Mouse (Mus musculus) limb, embryonic 10.5 days (tissue): ENCODE measurements at regions not wholly inside any gene's neighbourhood (a gene's known extent, or its start where the extent isn't known, plus 50 kb on each side); places are given as distances from the start of the nearest gene placed in this dataset.

ENCODE experiments used
- DNase-seq: peaks from one replicate; pipeline ENCODE4 v3.0.0-alpha.2; 2017; ENCODE audit warnings: low spot score
- H3K27ac ChIP-seq: fragments of 300-500 bp; sonication (generic); 2 replicates; pipeline ENCODE4 v1.5.1; 2016; ENCODE audit warnings: mild to moderate bottlenecking
- H3K27me3 ChIP-seq: fragments of 300-500 bp; sonication (generic); 2 replicates; pipeline ENCODE4 v1.6.1; 2016; ENCODE audit warnings: low read depth, mild to moderate bottlenecking; ENCODE audit not compliant: poor library complexity, severe bottlenecking
- H3K36me3 ChIP-seq: fragments of 300-500 bp; sonication (generic); 2 replicates; pipeline ENCODE4 v1.6.1; 2016; ENCODE audit warnings: mild to moderate bottlenecking, moderate library complexity
- H3K4me1 ChIP-seq: fragments of 300-500 bp; sonication (generic); 2 replicates; pipeline ENCODE4 v1.6.1; 2016
- H3K4me3 ChIP-seq: fragments of 300-500 bp; sonication (generic); 2 replicates; pipeline ENCODE4 v1.5.1; 2016; ENCODE audit warnings: mild to moderate bottlenecking, moderate library complexity
- H3K9me3 ChIP-seq: fragments of 300-500 bp; sonication (generic); replicated peaks from 2 replicates; pipeline ENCODE4 v1.6.1; 2016; ENCODE audit warnings: mild to moderate bottlenecking
- WGBS: fragments of 180-500 bp; shearing (Covaris S2); methylation state at CpG from one replicate; pipeline ENCODE4 v1.1.7; 2016; 5-methylcytosine and 5-hydroxymethylcytosine counted together

GRCm38 (mm10) chr16:70835006-70835405, 521.3 kb downstream of the Gbe1 start:
- no peaks in the 10 kb centered on the region for H3K36me3 ChIP-seq

GRCm38 (mm10) chr16:70838139-70838538, 524.4 kb downstream of the Gbe1 start:
- no peak overlapping the region for H3K4me3 ChIP-seq
- H3K27ac ChIP-seq: no peak overlapping the region
- no peaks in the 10 kb centered on the region for H3K36me3 ChIP-seq
- WGBS: 95% methylated on average over 1 of the region's 1 CpGs
- no peaks in the 10 kb centered on the region for H3K9me3 ChIP-seq
- no peak for DNase-seq
- H3K27me3 ChIP-seq: no peaks in the 10 kb centered on the region
- H3K4me1 ChIP-seq: no peaks in the 10 kb centered on the region

More at GRCm38 (mm10) chr16:70835006-70835405, 521.3 kb downstream of the Gbe1 start:
- WGBS: 89% methylated on average over 8 of the region's 8 CpGs
- H3K4me1 ChIP-seq: no peaks in the 10 kb centered on the region
- DNase-seq: no peak
- no peak overlapping the region for H3K4me3 ChIP-seq
- H3K9me3 ChIP-seq: no peaks in the 10 kb centered on the region
- H3K27ac ChIP-seq: no peak overlapping the region
- H3K27me3 ChIP-seq: no peaks in the 10 kb centered on the region

DNA sequence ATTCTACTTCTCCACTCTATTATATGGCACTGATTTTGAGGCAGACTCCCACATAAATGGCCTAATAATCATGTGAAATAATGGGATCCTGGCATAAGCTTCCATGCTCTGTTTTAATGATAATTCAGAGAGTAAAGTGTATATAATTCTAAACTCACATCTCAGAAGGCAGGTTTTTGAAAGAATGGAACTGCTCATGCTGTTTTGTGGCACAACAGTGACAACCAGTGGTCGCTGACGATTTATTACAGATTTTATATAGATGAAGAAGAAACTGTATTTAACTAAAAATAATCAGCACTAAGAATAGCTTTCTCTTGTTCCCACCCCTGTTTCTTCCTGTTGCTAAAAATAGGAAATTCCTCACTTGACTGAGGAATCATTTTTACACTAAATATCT, 554.5 kb downstream of the Gbe1 start:
- Histone ChIP-seq H3K4me3 (no peak overlapping the region), H3K9me3 (no peaks in the 10 kb centered on the region), H3K27ac (no peak overlapping the region), H3K36me3 (no peaks in the 10 kb centered on the region), H3K4me1 (no peaks in the 10 kb centered on the region), H3K27me3 (no peaks in the 10 kb centered on the region)
- DNase-seq: no peak
- WGBS: 66% methylated on average over 2 of the region's 2 CpGs

DNA sequence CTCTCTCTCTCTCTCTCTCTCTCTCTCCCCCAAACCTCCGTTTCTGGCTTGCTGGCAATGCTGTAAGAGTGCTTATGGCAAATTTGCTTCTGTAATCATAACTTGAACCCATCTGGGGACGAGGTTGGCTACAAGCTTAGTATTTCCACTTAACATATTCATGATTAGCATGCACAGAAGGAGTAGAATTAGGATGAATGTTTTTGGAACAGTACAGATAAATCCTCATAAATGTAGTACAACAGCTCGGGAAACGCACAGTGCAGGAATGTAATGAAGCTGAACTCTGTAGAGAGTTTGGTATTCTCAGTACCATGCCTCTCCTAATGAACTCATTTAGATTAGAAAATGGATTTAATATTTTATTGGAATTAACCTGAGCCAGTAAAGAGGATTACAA, 555.5 kb downstream of the Gbe1 start:
- Histone ChIP-seq H3K4me3 (no peak overlapping the region), H3K4me1 (no peaks in the 10 kb centered on the region), H3K9me3 (no peaks in the 10 kb centered on the region), H3K27ac (no peak overlapping the region), H3K36me3 (no peaks in the 10 kb centered on the region), H3K27me3 (no peaks in the 10 kb centered on the region)
- 83% methylated on average over 4 of the region's 4 CpGs for WGBS
- DNase-seq: no peak

DNA sequence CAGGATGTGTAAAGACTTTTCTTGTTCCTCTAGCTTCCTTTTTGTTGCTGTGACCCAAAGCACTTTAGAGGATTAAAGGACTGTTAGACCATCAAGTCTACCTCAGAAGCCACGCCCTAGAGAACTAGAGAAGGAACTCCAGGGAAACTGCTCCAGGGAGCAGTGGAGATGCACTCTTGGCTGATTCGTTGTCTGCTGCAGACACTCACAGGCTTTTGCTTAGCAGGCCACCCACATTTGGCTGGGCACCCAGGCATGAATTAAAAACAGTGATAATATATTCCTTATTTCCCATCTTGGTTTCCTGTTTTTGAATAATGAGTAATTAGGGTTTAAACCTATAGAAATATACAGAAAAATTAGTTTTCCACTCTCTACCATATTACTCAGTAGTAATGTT, 560.3 kb downstream of the Gbe1 start:
- no peak for DNase-seq
- Histone ChIP-seq H3K4me1 (no peaks in the 10 kb centered on the region), H3K9me3 (no peaks in the 10 kb centered on the region), H3K36me3 (no peaks in the 10 kb centered on the region), H3K4me3 (no peak overlapping the region), H3K27ac (no peak overlapping the region), H3K27me3 (no peaks in the 10 kb centered on the region)
- WGBS: 35% methylated on average over 2 of the region's 2 CpGs

DNA sequence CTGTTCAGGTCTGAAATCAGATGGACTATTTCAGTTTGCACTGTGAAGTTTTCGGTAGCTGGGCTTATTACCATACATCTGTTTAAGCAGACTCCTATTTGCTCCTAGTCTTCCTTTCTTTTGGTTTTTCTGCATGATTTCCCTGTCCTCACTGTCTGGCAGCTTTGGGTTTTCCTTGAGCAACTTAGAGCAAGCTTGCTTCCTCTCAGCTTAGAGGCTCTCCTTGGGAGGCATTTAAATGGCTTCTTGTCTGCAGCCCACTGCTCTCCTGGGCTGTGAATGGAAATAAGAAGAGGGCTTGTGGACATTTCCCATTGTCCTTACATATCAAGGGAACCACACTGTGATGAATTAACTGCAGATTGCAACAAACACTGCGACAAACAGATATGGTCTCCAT, 566.9 kb downstream of the Gbe1 start:
- Histone ChIP-seq H3K36me3 (no peaks in the 10 kb centered on the region), H3K4me1 (no peaks in the 10 kb centered on the region), H3K9me3 (no peaks in the 10 kb centered on the region), H3K27me3 (no peaks in the 10 kb centered on the region), H3K4me3 (no peak overlapping the region), H3K27ac (no peak overlapping the region)
- 55% methylated on average over 2 of the region's 2 CpGs for WGBS
- no peak for DNase-seq

- WGBS: 83% methylated on average over 14 of the region's 14 CpGs
- Histone ChIP-seq H3K27ac (no peak overlapping the region), H3K36me3 (no peaks in the 10 kb centered on the region), H3K27me3 (no peaks in the 10 kb centered on the region), H3K9me3 (no peaks in the 10 kb centered on the region), H3K4me3 (no peak overlapping the region), H3K4me1 (no peaks in the 10 kb centered on the region)
- no peak for DNase-seq
Observed at GRCm38 (mm10) chr16:70881098-70881850, 567.5 kb downstream of the Gbe1 start.

GRCm38 (mm10) chr16:70900085-70900484, 586.3 kb downstream of the Gbe1 start:
- Histone ChIP-seq H3K27me3 (no peaks in the 10 kb centered on the region), H3K4me3 (no peak overlapping the region), H3K4me1 (no peaks in the 10 kb centered on the region), H3K36me3 (no peaks in the 10 kb centered on the region), H3K27ac (no peak overlapping the region), H3K9me3 (no peaks in the 10 kb centered on the region)
- 95% methylated on average over 5 of the region's 5 CpGs for WGBS
- no peak for DNase-seq

GRCm38 (mm10) chr16:70920047-70920446, 606.3 kb downstream of the Gbe1 start:
- no peaks in the 10 kb centered on the region for H3K36me3 ChIP-seq
- no peaks in the 10 kb centered on the region for H3K9me3 ChIP-seq
- H3K4me1 ChIP-seq: no peaks in the 10 kb centered on the region
- no peak overlapping the region for H3K4me3 ChIP-seq
- H3K27me3 ChIP-seq: no peaks in the 10 kb centered on the region
- no peak for DNase-seq
- H3K27ac ChIP-seq: no peak overlapping the region

- Histone ChIP-seq H3K27ac (no peak overlapping the region), H3K9me3 (no peaks in the 10 kb centered on the region), H3K27me3 (no peaks in the 10 kb centered on the region), H3K4me1 (no peaks in the 10 kb centered on the region), H3K36me3 (no peaks in the 10 kb centered on the region), H3K4me3 (no peak overlapping the region)
- 62% methylated on average over 1 of the region's 1 CpGs for WGBS
- DNase-seq: no peak
Observed at GRCm38 (mm10) chr16:70929651-70930050, 615.9 kb downstream of the Gbe1 start.

DNA sequence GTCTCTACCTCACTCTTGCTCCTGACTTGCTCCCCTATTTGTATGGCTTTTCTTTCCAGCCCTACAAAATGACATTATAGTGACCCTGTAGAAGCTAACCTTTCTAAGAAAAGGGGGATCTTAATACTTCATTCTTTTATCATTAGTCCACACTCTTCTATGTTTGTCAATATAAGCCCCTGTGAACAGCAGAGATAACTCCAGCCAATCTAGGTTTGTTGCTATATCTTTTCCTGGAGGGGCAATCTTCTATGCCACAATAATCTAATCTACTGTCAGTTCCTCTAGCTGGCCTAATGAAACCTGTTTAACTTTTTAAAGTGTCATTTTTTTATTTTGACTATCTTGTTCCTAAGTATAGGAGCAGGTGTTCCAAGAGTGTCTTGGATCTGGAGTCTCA, 622.2 kb downstream of the Gbe1 start:
- DNase-seq: no peak
- Histone ChIP-seq H3K4me3 (no peak overlapping the region), H3K27me3 (no peaks in the 10 kb centered on the region), H3K27ac (no peak overlapping the region), H3K36me3 (no peaks in the 10 kb centered on the region), H3K9me3 (no peaks in the 10 kb centered on the region), H3K4me1 (no peaks in the 10 kb centered on the region)

DNA sequence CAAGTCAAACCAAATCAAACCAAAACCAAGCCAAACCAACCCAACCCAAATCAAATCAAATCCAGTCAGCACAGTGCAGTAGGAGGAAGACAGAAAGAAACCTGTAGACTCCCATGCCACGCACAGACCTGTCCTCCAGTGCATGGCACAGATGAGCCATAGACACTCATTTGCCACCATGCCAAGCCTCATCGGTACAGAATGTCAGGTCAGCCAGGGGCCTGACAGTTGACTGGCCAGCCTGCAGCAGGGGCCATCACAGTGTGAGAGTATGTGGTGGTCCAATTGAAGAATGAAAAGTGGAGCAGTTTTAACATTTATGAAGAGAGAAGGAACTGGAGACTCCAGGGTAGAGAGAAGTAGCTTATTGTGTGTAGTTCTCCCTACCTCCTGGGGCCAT, 639.2 kb downstream of the Gbe1 start:
- 92% methylated on average over 2 of the region's 2 CpGs for WGBS
- H3K36me3 ChIP-seq: no peaks in the 10 kb centered on the region
- no peaks in the 10 kb centered on the region for H3K4me1 ChIP-seq
- H3K27ac ChIP-seq: no peak overlapping the region
- no peaks in the 10 kb centered on the region for H3K9me3 ChIP-seq
- H3K4me3 ChIP-seq: no peak overlapping the region
- H3K27me3 ChIP-seq: no peaks in the 10 kb centered on the region
- DNase-seq: no peak
